Mouse (Mus musculus): ENCODE data around the gene Oxnad1. TPM values are rescaled to one million over a fixed set of nuclear protein-coding genes. Genes with fewer than 3 reads are reported as not detected.

The Oxnad1 gene
- polyA plus RNA-seq, 1 experiment, result 36.4 TPM

GRCm38 (mm10) chr14:32093018-32093417, 7.8 kb downstream of the Oxnad1 start:
- H3K9me3 ChIP-seq (replicated peaks; ENCODE audit: control insufficient read depth, insufficient read depth, low read length, poor library complexity, severe bottlenecking), result no peaks in the 10 kb centered on the region
- H3K9ac ChIP-seq (ENCODE audit: low read depth, poor library complexity, severe bottlenecking), result no peak overlapping the region
- peaks cover 55% of the 10 kb centered on the region for H3K36me3 ChIP-seq (ENCODE audit: control insufficient read depth, insufficient read depth, low read length, poor library complexity, severe bottlenecking)
- no peak overlapping the region for H3K27ac ChIP-seq (ENCODE audit: insufficient read depth, low read length)
- no peaks in the 10 kb centered on the region for H3K27me3 ChIP-seq (ENCODE audit: control insufficient read depth, insufficient read depth, low read length, poor library complexity, severe bottlenecking)
- no peaks in the 10 kb centered on the region for H3K4me1 ChIP-seq (ENCODE audit: control insufficient read depth, insufficient read depth, low read length)
- TF ChIP-seq EP300 (IDR thresholded peaks at IDR 0.05; ENCODE audit: insufficient read depth, low read depth, low read length), result no peak
- TF ChIP-seq POLR2A (IDR thresholded peaks at IDR 0.05; ENCODE audit: insufficient read depth, low read length), result no peak
- no peak for TF ChIP-seq CTCF (IDR thresholded peaks at IDR 0.05; ENCODE audit: low read depth, low read length)
- no peak overlapping the region for H3K4me3 ChIP-seq (ENCODE audit: low read depth, low read length)

- Histone ChIP-seq H3K27ac (ENCODE audit: insufficient read depth, low read length) (no peak overlapping the region), H3K9ac (ENCODE audit: low read depth, poor library complexity, severe bottlenecking) (no peak overlapping the region), H3K4me1 (ENCODE audit: control insufficient read depth, insufficient read depth, low read length) (no peaks in the 10 kb centered on the region), H3K27me3 (ENCODE audit: control insufficient read depth, insufficient read depth, low read length, poor library complexity, severe bottlenecking) (no peaks in the 10 kb centered on the region), H3K4me3 (ENCODE audit: low read depth, low read length) (no peak overlapping the region), H3K9me3 (replicated peaks; ENCODE audit: control insufficient read depth, insufficient read depth, low read length, poor library complexity, severe bottlenecking) (no peaks in the 10 kb centered on the region), H3K36me3 (ENCODE audit: control insufficient read depth, insufficient read depth, low read length, poor library complexity, severe bottlenecking) (peaks cover 60% of the 10 kb centered on the region)
- TF ChIP-seq CTCF (IDR thresholded peaks at IDR 0.05; ENCODE audit: low read depth, low read length), result no peak
- no peak for TF ChIP-seq POLR2A (IDR thresholded peaks at IDR 0.05; ENCODE audit: insufficient read depth, low read length)
- no peak for TF ChIP-seq EP300 (IDR thresholded peaks at IDR 0.05; ENCODE audit: insufficient read depth, low read depth, low read length)
Measured at GRCm38 (mm10) chr14:32093500-32094117, 8.4 kb downstream of the Oxnad1 start.

GRCm38 (mm10) chr14:32095646-32096045, 10.5 kb downstream of the Oxnad1 start:
- no peak overlapping the region for H3K27ac ChIP-seq (ENCODE audit: insufficient read depth, low read length)
- H3K36me3 ChIP-seq (ENCODE audit: control insufficient read depth, insufficient read depth, low read length, poor library complexity, severe bottlenecking), result peaks cover 73% of the 10 kb centered on the region
- no peaks in the 10 kb centered on the region for H3K9me3 ChIP-seq (replicated peaks; ENCODE audit: control insufficient read depth, insufficient read depth, low read length, poor library complexity, severe bottlenecking)
- TF ChIP-seq POLR2A (IDR thresholded peaks at IDR 0.05; ENCODE audit: insufficient read depth, low read length) (no peak), CTCF (IDR thresholded peaks at IDR 0.05; ENCODE audit: low read depth, low read length) (no peak), EP300 (IDR thresholded peaks at IDR 0.05; ENCODE audit: insufficient read depth, low read depth, low read length) (no peak)
- H3K4me3 ChIP-seq (ENCODE audit: low read depth, low read length), result no peak overlapping the region
- H3K27me3 ChIP-seq (ENCODE audit: control insufficient read depth, insufficient read depth, low read length, poor library complexity, severe bottlenecking), result no peaks in the 10 kb centered on the region
- H3K4me1 ChIP-seq (ENCODE audit: control insufficient read depth, insufficient read depth, low read length), result no peaks in the 10 kb centered on the region
- no peak overlapping the region for H3K9ac ChIP-seq (ENCODE audit: low read depth, poor library complexity, severe bottlenecking)

- Histone ChIP-seq H3K9ac (ENCODE audit: low read depth, poor library complexity, severe bottlenecking) (no peak overlapping the region), H3K27ac (ENCODE audit: insufficient read depth, low read length) (no peak overlapping the region), H3K27me3 (ENCODE audit: control insufficient read depth, insufficient read depth, low read length, poor library complexity, severe bottlenecking) (no peaks in the 10 kb centered on the region), H3K36me3 (ENCODE audit: control insufficient read depth, insufficient read depth, low read length, poor library complexity, severe bottlenecking) (peaks cover 76% of the 10 kb centered on the region), H3K4me3 (ENCODE audit: low read depth, low read length) (no peak overlapping the region), H3K9me3 (replicated peaks; ENCODE audit: control insufficient read depth, insufficient read depth, low read length, poor library complexity, severe bottlenecking) (no peaks in the 10 kb centered on the region), H3K4me1 (ENCODE audit: control insufficient read depth, insufficient read depth, low read length) (no peaks in the 10 kb centered on the region)
- TF ChIP-seq POLR2A (IDR thresholded peaks at IDR 0.05; ENCODE audit: insufficient read depth, low read length) (no peak), EP300 (IDR thresholded peaks at IDR 0.05; ENCODE audit: insufficient read depth, low read depth, low read length) (no peak), CTCF (IDR thresholded peaks at IDR 0.05; ENCODE audit: low read depth, low read length) (no peak)
Measured at GRCm38 (mm10) chr14:32096740-32097139, 11.6 kb downstream of the Oxnad1 start.

GRCm38 (mm10) chr14:32097691-32098090, 12.5 kb downstream of the Oxnad1 start:
- no peak for TF ChIP-seq CTCF (IDR thresholded peaks at IDR 0.05; ENCODE audit: low read depth, low read length)
- no peak for TF ChIP-seq EP300 (IDR thresholded peaks at IDR 0.05; ENCODE audit: insufficient read depth, low read depth, low read length)
- TF ChIP-seq POLR2A (IDR thresholded peaks at IDR 0.05; ENCODE audit: insufficient read depth, low read length), result no peak
- H3K9me3 ChIP-seq (replicated peaks; ENCODE audit: control insufficient read depth, insufficient read depth, low read length, poor library complexity, severe bottlenecking), result no peaks in the 10 kb centered on the region
- no peaks in the 10 kb centered on the region for H3K4me1 ChIP-seq (ENCODE audit: control insufficient read depth, insufficient read depth, low read length)
- no peak overlapping the region for H3K27ac ChIP-seq (ENCODE audit: insufficient read depth, low read length)
- H3K36me3 ChIP-seq (ENCODE audit: control insufficient read depth, insufficient read depth, low read length, poor library complexity, severe bottlenecking), result peaks cover 79% of the 10 kb centered on the region
- H3K9ac ChIP-seq (ENCODE audit: low read depth, poor library complexity, severe bottlenecking), result no peak overlapping the region
- H3K4me3 ChIP-seq (ENCODE audit: low read depth, low read length), result no peak overlapping the region
- H3K27me3 ChIP-seq (ENCODE audit: control insufficient read depth, insufficient read depth, low read length, poor library complexity, severe bottlenecking), result no peaks in the 10 kb centered on the region

- no peak overlapping the region for H3K4me3 ChIP-seq (ENCODE audit: low read depth, low read length)
- no peak for TF ChIP-seq POLR2A (IDR thresholded peaks at IDR 0.05; ENCODE audit: insufficient read depth, low read length)
- TF ChIP-seq CTCF (IDR thresholded peaks at IDR 0.05; ENCODE audit: low read depth, low read length), result no peak
- TF ChIP-seq EP300 (IDR thresholded peaks at IDR 0.05; ENCODE audit: insufficient read depth, low read depth, low read length), result no peak
- no peaks in the 10 kb centered on the region for H3K4me1 ChIP-seq (ENCODE audit: control insufficient read depth, insufficient read depth, low read length)
- H3K27me3 ChIP-seq (ENCODE audit: control insufficient read depth, insufficient read depth, low read length, poor library complexity, severe bottlenecking), result no peaks in the 10 kb centered on the region
- H3K9ac ChIP-seq (ENCODE audit: low read depth, poor library complexity, severe bottlenecking), result no peak overlapping the region
- H3K27ac ChIP-seq (ENCODE audit: insufficient read depth, low read length), result no peak overlapping the region
- peaks cover 68% of the 10 kb centered on the region for H3K36me3 ChIP-seq (ENCODE audit: control insufficient read depth, insufficient read depth, low read length, poor library complexity, severe bottlenecking)
- no peaks in the 10 kb centered on the region for H3K9me3 ChIP-seq (replicated peaks; ENCODE audit: control insufficient read depth, insufficient read depth, low read length, poor library complexity, severe bottlenecking)
Measured at GRCm38 (mm10) chr14:32098951-32099350, 13.8 kb downstream of the Oxnad1 start.

All from ES-Bruce4 (cell line).